Mouse (Mus musculus) MEL (cell line): Measurements from ENCODE around the gene Mturn. TPM values are rescaled to one million over a fixed set of nuclear protein-coding genes. Genes with fewer than 3 reads are reported as not detected.

Experiments used
- DNase-seq: peaks from one replicate; pipeline ENCODE4 v3.0.0; 2011; ENCODE audit warnings: low read depth, low spot score
- H3K27ac ChIP-seq: 2 replicates; pipeline ENCODE4 v1.5.1; 2012; ENCODE audit warnings: low read depth, mild to moderate bottlenecking, control low read depth, low read length, moderate library complexity; ENCODE audit not compliant: control insufficient read depth
- H3K27me3 ChIP-seq, 2 experiments: fragments of 150-350 bp in 1 of 2; sonication (generic) in 1 of 2; 2 replicates each; pipeline ENCODE4 v1.6.1; 2012; ENCODE audit warnings: low read length in 2 of 2, mild to moderate bottlenecking in 2 of 2, improper control_type of control experiment in 1 of 2, moderate library complexity in 1 of 2; ENCODE audit not compliant: insufficient read depth in 2 of 2, control insufficient read depth in 1 of 2
- H3K36me3 ChIP-seq, 2 experiments: 2 replicates each; pipeline ENCODE4 v1.6.1; 2012 to 2014; ENCODE audit warnings: low read length in 2 of 2, improper control_type of control experiment in 1 of 2, inconsistent platforms in 1 of 2, mild to moderate bottlenecking in 1 of 2; ENCODE audit not compliant: insufficient read depth in 2 of 2, control insufficient read depth in 1 of 2
- H3K4me1 ChIP-seq, 2 experiments: fragments of 150-350 bp in 1 of 2; sonication (generic) in 1 of 2; 2 replicates each; pipeline ENCODE4 v1.6.1; 2012; ENCODE audit warnings: low read length in 2 of 2, improper control_type of control experiment in 1 of 2, mild to moderate bottlenecking in 1 of 2; ENCODE audit not compliant: insufficient read depth in 2 of 2, control insufficient read depth in 1 of 2
- H3K4me3 ChIP-seq, 2 experiments: fragments of 150-350 bp in 1 of 2; sonication (generic) in 1 of 2; 2 replicates each; pipeline ENCODE4 v1.5.1; 2012; ENCODE audit warnings: low read depth in 2 of 2, low read length in 2 of 2, mild to moderate bottlenecking in 2 of 2, moderate library complexity in 2 of 2, control low read depth in 1 of 2, improper control_type of control experiment in 1 of 2; ENCODE audit not compliant: control insufficient read depth in 1 of 2, insufficient read depth in 1 of 2
- H3K79me2 ChIP-seq: 2 replicates; pipeline ENCODE4 v1.6.1; 2012; ENCODE audit warnings: mild to moderate bottlenecking, low read length, moderate library complexity; ENCODE audit not compliant: control insufficient read depth, poor library complexity, insufficient read depth
- H3K9ac ChIP-seq: 2 replicates; pipeline ENCODE4 v1.6.1; 2012; ENCODE audit warnings: low read depth, mild to moderate bottlenecking, control low read depth, low read length, moderate library complexity; ENCODE audit not compliant: control insufficient read depth, poor library complexity, severe bottlenecking
- H3K9me3 ChIP-seq: fragments of 150-350 bp; sonication (generic); replicated peaks from 2 replicates; pipeline ENCODE4 v1.6.1; 2012; ENCODE audit warnings: mild to moderate bottlenecking, low read length, improper control_type of control experiment, moderate library complexity; ENCODE audit not compliant: insufficient read depth
- ELF1 ChIP-seq: IDR thresholded peaks from 2 replicates; pipeline ENCODE4 v1.6.1; 2014; ENCODE audit warnings: low read depth, mild to moderate bottlenecking, inconsistent platforms, low read length, improper control_type of control experiment, moderate library complexity
- ETS1 ChIP-seq: IDR thresholded peaks from 2 replicates; pipeline ENCODE4 v1.6.1; 2012; ENCODE audit warnings: low read depth, mild to moderate bottlenecking, inconsistent platforms, low read length, improper control_type of control experiment, moderate library complexity
- HCFC1 ChIP-seq: IDR thresholded peaks from 2 replicates; pipeline ENCODE4 v1.6.1; 2012; ENCODE audit warnings: low read depth, mild to moderate bottlenecking, inconsistent platforms, low read length, improper control_type of control experiment, moderate library complexity
- JUND ChIP-seq: IDR thresholded peaks from 2 replicates; pipeline ENCODE4 v1.6.1; 2011; ENCODE audit warnings: low read depth, mild to moderate bottlenecking, improper control_type of control experiment, low read length
- MAFK ChIP-seq: IDR thresholded peaks from 2 replicates; pipeline ENCODE4 v1.6.1; 2011; ENCODE audit warnings: low read depth, mild to moderate bottlenecking, low read length, improper control_type of control experiment, borderline replicate concordance
- MAX ChIP-seq: IDR thresholded peaks from 2 replicates; pipeline ENCODE4 v1.6.1; 2011; ENCODE audit warnings: low read length, improper control_type of control experiment
- MXI1 ChIP-seq: IDR thresholded peaks from 2 replicates; pipeline ENCODE4 v1.6.1; 2011; ENCODE audit warnings: mild to moderate bottlenecking, low read depth, low read length, improper control_type of control experiment
- MYC ChIP-seq: IDR thresholded peaks from 2 replicates; pipeline ENCODE4 v1.6.1; 2011; ENCODE audit warnings: low read depth, mild to moderate bottlenecking, low read length, improper control_type of control experiment, moderate library complexity
- POLR2AphosphoS2 ChIP-seq: IDR thresholded peaks from 2 replicates; pipeline ENCODE4 v1.6.1; 2011; ENCODE audit warnings: low read length, improper control_type of control experiment
- RAD21 ChIP-seq: IDR thresholded peaks from 2 replicates; pipeline ENCODE4 v1.6.1; 2011; ENCODE audit warnings: mild to moderate bottlenecking, low read depth, low read length, improper control_type of control experiment
- SMC3 ChIP-seq: IDR thresholded peaks from 2 replicates; pipeline ENCODE4 v1.6.1; 2011; ENCODE audit warnings: low read depth, low read length, improper control_type of control experiment
- TBP ChIP-seq: IDR thresholded peaks from 2 replicates; pipeline ENCODE4 v1.8.0; 2011; ENCODE audit warnings: low read depth, low read length, improper control_type of control experiment
- TCF12 ChIP-seq: IDR thresholded peaks from 2 replicates; pipeline ENCODE4 v1.6.1; 2014; ENCODE audit warnings: low read depth, mild to moderate bottlenecking, inconsistent platforms, low read length, improper control_type of control experiment, moderate library complexity
- UBTF ChIP-seq: IDR thresholded peaks from 2 replicates; pipeline ENCODE4 v1.6.1; 2012; ENCODE audit warnings: low read depth, mild to moderate bottlenecking, inconsistent platforms, low read length, improper control_type of control experiment, moderate library complexity, borderline replicate concordance; ENCODE audit not compliant: insufficient read depth
- USF2 ChIP-seq, 2 experiments: IDR thresholded peaks; 2 replicates each; pipeline ENCODE4 v1.6.1; 2011 to 2012; ENCODE audit warnings: improper control_type of control experiment in 2 of 2, low read length in 2 of 2, borderline replicate concordance in 1 of 2, inconsistent platforms in 1 of 2, low read depth in 1 of 2, mild to moderate bottlenecking in 1 of 2; ENCODE audit not compliant: insufficient read depth in 1 of 2
- ZC3H11A ChIP-seq: IDR thresholded peaks from 2 replicates; pipeline ENCODE4 v1.6.1; 2012; ENCODE audit warnings: low read depth, mild to moderate bottlenecking, inconsistent platforms, low read length, improper control_type of control experiment
- ZKSCAN1 ChIP-seq: IDR thresholded peaks from 2 replicates; pipeline ENCODE4 v1.6.1; 2012; ENCODE audit warnings: low read depth, mild to moderate bottlenecking, inconsistent platforms, low read length, improper control_type of control experiment, moderate library complexity
- polyA plus RNA-seq, 2 experiments: library from polyadenylated mRNA; stranded (reverse) in 1 of 2; unstranded in 1 of 2; fragments of >175 nt in 1 of 2; fragments of >200 nt in 1 of 2; gene quantifications; 2 replicates each; pipeline versions ENCODE4 v1.2.1 to v1.2.4; 2012; ENCODE audit warnings: low replicate concordance in 2 of 2, low read depth in 1 of 2; ENCODE audit not compliant: insufficient read length in 2 of 2, insufficient read depth in 1 of 2, missing spikeins in 1 of 2
- total RNA-seq: library from RNA; depleted of rRNA; stranded (reverse); fragments of 300-350 nt; gene quantifications from 2 replicates; pipeline ENCODE4 v1.2.3, GENCODE M21; 2012

Mturn gene
- total and polyA plus RNA-seq, 3 experiments = 0.31 to 1.1 TPM; not detected in 1

GRCm38 (mm10) chr6:54721252-54721635 lies 39.8 kb downstream of the Mturn start:
- Histone ChIP-seq H3K27ac (no peak overlapping the region), H3K4me1 (peaks cover 0 to 22% of the 10 kb centered on the region in 2 experiments; a peak in 2 of 4 replicates), H3K27me3 (peaks cover 0 to 4% of the 10 kb centered on the region in 2 experiments; a peak in 3 of 4 replicates)
- no peak for DNase-seq
- TF ChIP-seq MAFK = no peak
- TF ChIP-seq MAX = no peak
- TF ChIP-seq JUND = no peak
- TF ChIP-seq RAD21 = no peak
- TF ChIP-seq HCFC1 = no peak
- TF ChIP-seq TCF12 = no peak
- no peak for TF ChIP-seq POLR2AphosphoS2
- TF ChIP-seq, all 39 proteins: peak for 0
- Histone ChIP-seq H3K9ac (no peak overlapping the region), H3K36me3 (peaks cover 0 to 10% of the 10 kb centered on the region in 2 experiments; a peak in 2 of 4 replicates), H3K9me3 (no peaks in the 10 kb centered on the region), H3K79me2 (no peaks in the 10 kb centered on the region), H3K4me3 (no peak overlapping the region)

GRCm38 (mm10) chr6:54726309-54726708 lies 44.9 kb downstream of the Mturn start:
- Histone ChIP-seq H3K79me2 (no peaks in the 10 kb centered on the region), H3K4me1 (no peaks in the 10 kb centered on the region), H3K9ac (no peak overlapping the region), H3K4me3 (no peak overlapping the region), H3K27me3 (peaks cover 0 to 11% of the 10 kb centered on the region in 2 experiments; a peak in 3 of 4 replicates)
- no peak for TF ChIP-seq MXI1
- TF ChIP-seq, all 39 proteins: peak for 0
- DNase-seq = no peak
- no peaks in the 10 kb centered on the region for H3K36me3 ChIP-seq
- no peak overlapping the region for H3K27ac ChIP-seq
- no peaks in the 10 kb centered on the region for H3K9me3 ChIP-seq

GRCm38 (mm10) chr6:54726796-54727195 lies 45.4 kb downstream of the Mturn start:
- TF ChIP-seq ELF1 (no peak), SMC3 (no peak), UBTF (no peak), ZKSCAN1 (no peak), TCF12 (no peak), USF2 (IDR thresholded peaks at IDR 0.05; ENCODE audit: borderline replicate concordance in 1 of 2, insufficient read depth in 1 of 2, low read depth in 1 of 2, low read length in 2 of 2) (no peak), ETS1 (no peak), POLR2AphosphoS2 (no peak), MXI1 (no peak), MYC (no peak), TBP (no peak), ZC3H11A (no peak)

More at GRCm38 (mm10) chr6:54726796-54727195, 45.4 kb downstream of the Mturn start:
- Histone ChIP-seq H3K79me2 (no peaks in the 10 kb centered on the region), H3K36me3 (no peaks in the 10 kb centered on the region), H3K27ac (no peak overlapping the region), H3K9me3 (no peaks in the 10 kb centered on the region), H3K4me1 (no peaks in the 10 kb centered on the region), H3K27me3 (peaks cover 0 to 11% of the 10 kb centered on the region in 2 experiments; a peak in 3 of 4 replicates), H3K9ac (no peak overlapping the region), H3K4me3 (no peak overlapping the region)
- DNase-seq = no peak
